ENCODE assay signal across 15 mouse cellular contexts in the genomic region with DNA sequence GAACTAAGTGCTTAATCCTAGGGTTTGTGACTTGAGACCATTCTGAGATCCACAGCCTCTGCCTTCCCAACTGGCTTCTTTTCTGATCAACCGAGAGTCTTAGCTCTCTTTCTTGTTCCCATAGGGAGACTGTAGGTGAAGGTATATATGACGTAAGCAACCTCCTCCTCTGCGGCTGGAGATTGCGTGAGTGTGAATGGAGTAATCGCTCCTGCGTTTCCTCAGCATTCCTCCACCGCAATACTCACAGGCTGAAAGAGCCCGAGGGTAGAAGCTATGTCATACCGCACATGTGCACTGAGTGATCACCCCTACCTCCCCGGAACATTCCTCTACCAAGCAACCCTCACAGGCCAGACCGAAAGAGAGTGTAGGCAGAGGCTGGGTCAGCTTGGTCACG. TPM values are rescaled to one million over a fixed set of nuclear protein-coding genes. Genes with fewer than 3 reads are reported as not detected.
"Had no signal": no experiment of that assay in that cellular context is flagged by ENCODE, and none has a peak within 500 bp of the region (broad histone marks: within the 10 kb centered on the region; RNA-seq: fewer than 3 reads in every experiment).

No protein-coding gene starts in this region.

- H3K4me3 ChIP-seq: layer of hippocampus, adult 2 months; liver, embryonic 13.5 days; midbrain, embryonic 10.5 days; myocyte; neural tube, embryonic 15.5 days had no signal

- H3K27ac ChIP-seq: kidney, postnatal 0 days; layer of hippocampus, adult 2 months; liver, embryonic 13.5 days; midbrain, embryonic 10.5 days; neural tube, embryonic 15.5 days had no signal

- ATAC-seq: intestine, embryonic 16.5 days had no signal

- H3K4me1 ChIP-seq: midbrain, embryonic 10.5 days had no signal

- H3K36me3 ChIP-seq: liver, embryonic 13.5 days; midbrain, embryonic 10.5 days; neural tube, embryonic 15.5 days had no signal

- H3K4me2 ChIP-seq: liver, embryonic 13.5 days; neural tube, embryonic 15.5 days had no signal

- H3K27me3 ChIP-seq: liver, embryonic 13.5 days; neural tube, embryonic 15.5 days had no signal

- H3K9me3 ChIP-seq: liver, embryonic 13.5 days; midbrain, embryonic 10.5 days; neural tube, embryonic 15.5 days had no signal

- DNase-seq: kidney, adult 9 months; kidney, postnatal 4 days; left cerebral cortex, postnatal 4 days; liver, embryonic 13.5 days; midbrain, embryonic 14.5 days; thymus, postnatal 4 days had no signal

- H3K9ac ChIP-seq: liver, embryonic 13.5 days; neural tube, embryonic 15.5 days had no signal

RNA-seq across cellular contexts. Expression of a gene that starts 55.7 kb away (rescaled TPM):
- total RNA-seq: layer of hippocampus, adult 2 months; layer of hippocampus, postnatal 14 days; left cerebral cortex, adult 18-20 months; left cerebral cortex, postnatal 10 days; left cerebral cortex, postnatal 4 days had no signal
- polyA plus RNA-seq: midbrain, embryonic 14.5 days; myocyte had no signal
